Mouse (Mus musculus) hindbrain, embryonic 15.5 days (tissue): ENCODE data around the gene Wnt8b. TPM values are rescaled to one million over a fixed set of nuclear protein-coding genes. Genes with fewer than 3 reads are reported as not detected.

Experiments used
- ATAC-seq: fragments of 200-750 bp; cut with Nextera tagmentation; 2 replicates; pipeline ENCODE4 v1.8.0; 2017; ENCODE audit warnings: low read depth, moderate number of reproducible peaks, moderate TSS enrichment; ENCODE audit not compliant: low FRiP score
- H3K27ac ChIP-seq: fragments of 300-500 bp; sonication (generic); replicated peaks from 2 replicates; pipeline ENCODE4 v1.5.1; 2015; ENCODE audit warnings: mild to moderate bottlenecking, inconsistent platforms
- H3K27me3 ChIP-seq: fragments of 300-500 bp; sonication (generic); 2 replicates; pipeline ENCODE4 v1.6.1; 2015; ENCODE audit warnings: control low read depth, inconsistent platforms
- H3K36me3 ChIP-seq: fragments of 300-500 bp; sonication (generic); 2 replicates; pipeline ENCODE4 v1.6.1; 2015; ENCODE audit warnings: control low read depth, inconsistent platforms
- H3K4me1 ChIP-seq: fragments of 300-500 bp; sonication (generic); replicated peaks from 2 replicates; pipeline ENCODE4 v1.6.1; 2015; ENCODE audit warnings: control low read depth, inconsistent platforms
- H3K4me2 ChIP-seq: fragments of 300-500 bp; sonication (generic); 2 replicates; pipeline ENCODE4 v1.6.1; 2015; ENCODE audit warnings: moderate library complexity, mild to moderate bottlenecking, inconsistent platforms
- H3K4me3 ChIP-seq: fragments of 300-500 bp; sonication (generic); 2 replicates; pipeline ENCODE4 v1.5.1; 2015; ENCODE audit warnings: mild to moderate bottlenecking, inconsistent platforms
- H3K9ac ChIP-seq: fragments of 300-500 bp; sonication (generic); 2 replicates; pipeline ENCODE4 v1.6.1; 2015; ENCODE audit warnings: inconsistent platforms
- H3K9me3 ChIP-seq: fragments of 300-500 bp; sonication (generic); 2 replicates; pipeline ENCODE4 v1.6.1; 2016; ENCODE audit warnings: control low read depth, inconsistent platforms
- WGBS: fragments of 180-500 bp; shearing (Covaris S2); methylation state at CpG from one replicate; pipeline ENCODE4 v1.1.7; 2015; 5-methylcytosine and 5-hydroxymethylcytosine counted together
- polyA plus RNA-seq: library from polyadenylated mRNA; unstranded; fragments of >200 nt; fragmentation: Nextera tagmentation; extraction: Ambion mirVana; gene quantifications from 2 replicates; pipeline ENCODE4 v1.2.1, GENCODE M21; 2015

The Wnt8b gene
- polyA plus RNA-seq, 1 experiment from 2014 or later = 0.04 TPM

DNA sequence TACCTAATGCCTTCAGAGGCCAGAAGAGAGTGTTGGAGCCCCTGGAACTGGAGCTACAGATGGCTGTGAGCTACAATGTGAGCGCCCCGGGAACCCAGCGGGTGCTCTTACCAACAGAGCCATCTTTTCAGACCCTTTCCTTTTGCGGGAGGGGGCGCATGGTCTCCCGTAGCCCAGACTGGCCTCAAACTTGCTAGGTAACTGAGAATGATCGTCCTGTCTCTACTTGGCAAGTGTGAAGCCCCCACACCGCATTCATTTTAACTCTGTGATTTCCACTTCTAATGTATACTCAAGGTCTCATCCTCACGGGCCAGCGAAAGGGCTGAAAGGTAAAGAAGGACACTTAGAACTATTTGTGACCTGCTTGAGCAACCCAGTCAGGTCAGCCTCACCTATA, 51.1 kb downstream of the Wnt8b start:
- peaks cover 18% of the 10 kb centered on the region for H3K36me3 ChIP-seq
- peaks cover 6% of the 10 kb centered on the region; the same call in 1 of the 2 replicates for H3K9me3 ChIP-seq
- no peak for ATAC-seq
- H3K4me2 ChIP-seq = no peak overlapping the region
- H3K27ac ChIP-seq = no peak overlapping the region
- peaks cover 14% of the 10 kb centered on the region; the same call in 1 of the 2 replicates for H3K27me3 ChIP-seq
- peaks cover 9% of the 10 kb centered on the region for H3K4me1 ChIP-seq
- 51% methylated on average over 10 of the region's 10 CpGs for WGBS
- H3K4me3 ChIP-seq = no peak overlapping the region
- no peak overlapping the region for H3K9ac ChIP-seq

DNA sequence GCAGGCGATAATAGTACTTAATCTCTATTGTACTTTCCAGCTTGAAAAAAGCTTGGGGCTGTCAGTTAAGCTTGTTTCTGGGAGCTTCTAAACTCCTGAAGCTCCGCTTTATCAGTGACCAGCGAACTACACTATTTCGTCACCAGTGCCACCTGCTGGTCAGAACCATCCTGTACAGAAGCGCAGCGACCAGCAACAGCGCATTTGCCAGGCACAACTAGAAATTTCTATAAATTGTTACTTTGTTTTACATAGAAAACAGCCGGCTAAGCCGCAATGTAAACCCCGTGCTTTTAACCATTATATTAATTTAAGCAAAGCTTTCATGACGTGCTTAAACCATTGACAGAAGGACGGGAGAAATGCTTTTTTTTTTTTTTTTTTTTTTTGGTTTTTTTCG, 51.5 kb downstream of the Wnt8b start:
- H3K27ac ChIP-seq = no peak overlapping the region
- 2% methylated on average over 13 of the region's 13 CpGs for WGBS
- peaks cover 9% of the 10 kb centered on the region for H3K4me1 ChIP-seq
- H3K4me2 ChIP-seq = peak overlapping the region; percentile 89
- peak overlapping the region; percentile 40; the same call in 1 of the 2 replicates for H3K4me3 ChIP-seq
- peaks cover 14% of the 10 kb centered on the region; the same call in 1 of the 2 replicates for H3K27me3 ChIP-seq
- peaks cover 22% of the 10 kb centered on the region for H3K36me3 ChIP-seq
- H3K9ac ChIP-seq = no peak overlapping the region
- no peak for ATAC-seq
- H3K9me3 ChIP-seq = peaks cover 6% of the 10 kb centered on the region; the same call in 1 of the 2 replicates

- peaks cover 5% of the 10 kb centered on the region; the same call in 1 of the 2 replicates for H3K9me3 ChIP-seq
- peak within 1 kb of the TSS; percentile 40 for H3K4me3 ChIP-seq
- H3K27me3 ChIP-seq = peaks cover 14% of the 10 kb centered on the region; the same call in 1 of the 2 replicates
- peak; percentile 67; the same call in 1 of the 2 replicates for ATAC-seq
- 2% methylated on average over 47 of the region's 47 CpGs for WGBS
- no peak within 1 kb of the TSS for H3K27ac ChIP-seq
- peak within 1 kb of the TSS; percentile 43; the same call in 1 of the 2 replicates for H3K9ac ChIP-seq
- H3K36me3 ChIP-seq = peaks cover 29% of the 10 kb centered on the region
- H3K4me2 ChIP-seq = peak within 1 kb of the TSS; percentile 89
- peaks cover 9% of the 10 kb centered on the region for H3K4me1 ChIP-seq
These were observed 52.2 kb downstream of the Wnt8b start, which contains the start of gene Sec31b for GRCm38 (mm10) chr19:44545321-44546041. TSS of gene Sec31b (minus strand) at chr19:44545864.

DNA sequence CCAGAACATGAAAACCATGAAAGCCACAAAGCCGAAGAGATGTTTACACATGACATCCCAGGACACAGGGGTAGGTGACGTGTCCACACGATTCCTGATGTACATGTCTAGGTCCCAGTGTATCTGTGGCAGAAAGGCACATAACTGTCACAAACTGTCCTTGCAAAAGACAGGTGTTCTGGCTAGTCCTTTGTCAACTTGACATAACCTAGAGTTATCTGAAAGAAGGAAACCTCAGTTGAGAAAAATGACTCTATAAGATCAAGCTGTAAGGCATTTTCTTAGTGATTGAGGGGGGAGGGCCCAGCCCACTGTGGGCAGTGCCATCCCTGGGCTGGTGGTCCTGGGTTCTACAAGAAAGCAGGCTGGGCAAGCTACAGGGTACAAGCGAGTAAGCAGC, 59.5 kb downstream of the Wnt8b start, which contains the start of gene Gm20538:
Gene Gm20538, minus strand, starts transcription at position 101 of the 400 bp plus-strand sequence.
- H3K4me1 ChIP-seq = peaks cover 17% of the 10 kb centered on the region
- ATAC-seq = no peak
- no peaks in the 10 kb centered on the region for H3K27me3 ChIP-seq
- no peaks in the 10 kb centered on the region for H3K9me3 ChIP-seq
- H3K4me2 ChIP-seq = peak within 1 kb of the TSS; percentile 89
- H3K36me3 ChIP-seq = peaks cover 53% of the 10 kb centered on the region
- 96% methylated on average over 4 of the region's 4 CpGs for WGBS
- no peak within 1 kb of the TSS for H3K27ac ChIP-seq
- no peak within 1 kb of the TSS for H3K9ac ChIP-seq
- peak within 1 kb of the TSS; percentile 96; the same call in 1 of the 2 replicates for H3K4me3 ChIP-seq

- 96% methylated on average over 4 of the region's 4 CpGs for WGBS
- no peaks in the 10 kb centered on the region for H3K27me3 ChIP-seq
- H3K27ac ChIP-seq = no peak overlapping the region
- peak overlapping the region; percentile 89 for H3K4me2 ChIP-seq
- H3K4me3 ChIP-seq = 0 out of 2 replicates have a peak overlapping the region, but pooled peaks have one; percentile 96
- peaks cover 47% of the 10 kb centered on the region for H3K36me3 ChIP-seq
- H3K9me3 ChIP-seq = no peaks in the 10 kb centered on the region
- H3K4me1 ChIP-seq = peaks cover 17% of the 10 kb centered on the region
- H3K9ac ChIP-seq = no peak overlapping the region
- ATAC-seq = no peak
These were observed 60.0 kb downstream of the Wnt8b start for GRCm38 (mm10) chr19:44553286-44553685.

DNA sequence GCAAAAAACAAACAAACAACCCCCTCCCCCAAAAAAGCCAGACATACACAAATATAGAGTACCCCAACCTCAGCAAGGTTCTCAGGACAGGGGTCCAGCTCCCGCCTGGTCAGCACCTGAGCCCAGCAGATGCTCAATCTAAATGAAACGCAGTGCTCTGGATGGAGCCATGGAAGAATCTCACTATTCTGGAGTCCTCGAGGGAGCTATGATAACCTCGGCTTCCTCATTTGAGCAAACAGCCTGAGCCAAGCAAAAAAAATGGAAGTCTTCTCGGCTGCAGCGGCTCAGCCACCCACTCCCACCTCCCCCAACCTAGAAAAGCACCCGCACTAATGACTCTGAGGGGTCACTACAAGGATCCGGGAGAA, 61.2 kb downstream of the Wnt8b start:
- Histone ChIP-seq H3K4me2 (peak overlapping the region; percentile 89), H3K4me1 (peaks cover 17% of the 10 kb centered on the region), H3K9ac (peak overlapping the region; percentile 91), H3K9me3 (no peaks in the 10 kb centered on the region), H3K27ac (peak overlapping the region; percentile 88), H3K4me3 (peak overlapping the region; percentile 96), H3K36me3 (peaks cover 36% of the 10 kb centered on the region), H3K27me3 (peaks cover 3% of the 10 kb centered on the region; the same call in 1 of the 2 replicates)
- 0 out of 2 replicates have a peak, but pooled peaks have one; percentile 5 for ATAC-seq
- 3% methylated on average over 8 of the region's 8 CpGs for WGBS

- Histone ChIP-seq H3K4me1 (peaks cover 17% of the 10 kb centered on the region), H3K27ac (peak within 1 kb of the TSS; percentile 88), H3K9ac (peak within 1 kb of the TSS; percentile 91), H3K9me3 (no peaks in the 10 kb centered on the region), H3K36me3 (peaks cover 30% of the 10 kb centered on the region), H3K27me3 (peaks cover 3% of the 10 kb centered on the region; the same call in 1 of the 2 replicates), H3K4me2 (peak within 1 kb of the TSS; percentile 89), H3K4me3 (peak within 1 kb of the TSS; percentile 96)
- ATAC-seq = peak; percentile 90
- WGBS = under 1% methylated on average over 50 of the region's 50 CpGs
These were observed 61.8 kb downstream of the Wnt8b start, which contains the start of gene Ndufb8 for GRCm38 (mm10) chr19:44554861-44555590. TSS of gene Ndufb8 (minus strand) at chr19:44555440.

GRCm38 (mm10) chr19:44562652-44563206, 69.5 kb downstream of the Wnt8b start, which contains the start of gene Hif1an:
TSS of gene Hif1an (plus strand) at chr19:44562850.
- Histone ChIP-seq H3K27me3 (peaks cover 3% of the 10 kb centered on the region; the same call in 1 of the 2 replicates), H3K4me3 (peak within 1 kb of the TSS; percentile 76), H3K4me1 (peaks cover 27% of the 10 kb centered on the region), H3K27ac (peak within 1 kb of the TSS; percentile 82), H3K36me3 (peaks cover 26% of the 10 kb centered on the region), H3K9ac (peak within 1 kb of the TSS; percentile 74), H3K9me3 (no peaks in the 10 kb centered on the region), H3K4me2 (peak within 1 kb of the TSS; percentile 80)
- ATAC-seq = peak; percentile 97
- under 1% methylated on average over 33 of the region's 33 CpGs for WGBS

Other genes with a start within 250 kb of the Wnt8b start
- 288 and 295 TPM in 2 replicates for gene Scd2, start 199.8 kb upstream of the Wnt8b start, polyA plus RNA-seq
- gene Scd4, start 160.4 kb upstream of the Wnt8b start, polyA plus RNA-seq = 0.10 and 0.12 TPM in 2 replicates
- 8.9 and 9.1 TPM in 2 replicates for gene Scd1, start 85.6 kb upstream of the Wnt8b start, polyA plus RNA-seq
- 0.20 and 0.38 TPM in 2 replicates for gene Sec31b, start 52.4 kb downstream of the Wnt8b start, polyA plus RNA-seq
- gene Gm20538, start 59.4 kb downstream of the Wnt8b start, polyA plus RNA-seq = not detected in 2 replicates
- gene Ndufb8, start 62.0 kb downstream of the Wnt8b start, polyA plus RNA-seq = 674 and 705 TPM in 2 replicates
- 23.6 and 24.8 TPM in 2 replicates for gene Hif1an, start 69.4 kb downstream of the Wnt8b start, polyA plus RNA-seq